Mouse (Mus musculus): ENCODE results near the gene Stk10.

Gene Stk10

GRCm38 (mm10) chr11:32549236-32549635 is 16.1 kb downstream of the Stk10 start:
- DNase-seq (ENCODE audit: low read depth, low spot score): no peak

- no peak for DNase-seq (ENCODE audit: low read depth, low spot score)
Measured at GRCm38 (mm10) chr11:32550102-32550501, 17.0 kb downstream of the Stk10 start.

- DNase-seq (ENCODE audit: low read depth, low spot score): no peak
Measured at GRCm38 (mm10) chr11:32551056-32551455, 18.0 kb downstream of the Stk10 start.

- no peak for DNase-seq (ENCODE audit: low read depth, low spot score)
Measured at GRCm38 (mm10) chr11:32551579-32552297, 18.6 kb downstream of the Stk10 start.

GRCm38 (mm10) chr11:32552401-32553090 is 19.4 kb downstream of the Stk10 start:
- DNase-seq (ENCODE audit: low read depth, low spot score): no peak

- peak; percentile 79 for DNase-seq (ENCODE audit: low read depth, low spot score)
Measured at GRCm38 (mm10) chr11:32553311-32554140, 20.4 kb downstream of the Stk10 start.

- peak; percentile 66 for DNase-seq (ENCODE audit: low read depth, low spot score)
Measured at GRCm38 (mm10) chr11:32554141-32555091, 21.3 kb downstream of the Stk10 start.

- peak; percentile 51 for DNase-seq (ENCODE audit: low read depth, low spot score)
Measured at GRCm38 (mm10) chr11:32555103-32555689, 22.1 kb downstream of the Stk10 start.

GRCm38 (mm10) chr11:32556333-32556990 is 23.4 kb downstream of the Stk10 start:
- DNase-seq (ENCODE audit: low read depth, low spot score): no peak

- DNase-seq (ENCODE audit: low read depth, low spot score): peak; percentile 60
Measured at GRCm38 (mm10) chr11:32558026-32558425, 24.9 kb downstream of the Stk10 start.

- peak; percentile 69 for DNase-seq (ENCODE audit: low read depth, low spot score)
Measured at GRCm38 (mm10) chr11:32558677-32559076, 25.6 kb downstream of the Stk10 start.

- no peak for DNase-seq (ENCODE audit: low read depth, low spot score)
Measured at GRCm38 (mm10) chr11:32560015-32560770, 27.1 kb downstream of the Stk10 start.

GRCm38 (mm10) chr11:32561465-32562355 is 28.6 kb downstream of the Stk10 start:
- peak; percentile 68 for DNase-seq (ENCODE audit: low read depth, low spot score)

- DNase-seq (ENCODE audit: low read depth, low spot score): no peak
Measured at GRCm38 (mm10) chr11:32562706-32563105, 29.6 kb downstream of the Stk10 start.

GRCm38 (mm10) chr11:32563660-32564059 is 30.6 kb downstream of the Stk10 start:
- no peak for DNase-seq (ENCODE audit: low read depth, low spot score)

- DNase-seq (ENCODE audit: low read depth, low spot score): no peak
Measured at GRCm38 (mm10) chr11:32564629-32565028, 31.5 kb downstream of the Stk10 start.

- peak; percentile 51 for DNase-seq (ENCODE audit: low read depth, low spot score)
Measured at GRCm38 (mm10) chr11:32565088-32565487, 32.0 kb downstream of the Stk10 start.

- no peak for DNase-seq (ENCODE audit: low read depth, low spot score)
Measured at GRCm38 (mm10) chr11:32566184-32566583, 33.1 kb downstream of the Stk10 start.
